In genomic region chr3:157232723-157233122, GRCm38 (mm10) we compare ENCODE assay signal across 9 mouse cellular contexts.
DNase-seq lines count a peak whose midpoint lies in the region; ATAC-seq and TF ChIP-seq lines count a peak whose summit lies in the region.
"Had no signal": no experiment of that assay in that cellular context is flagged by ENCODE, and none has a peak within 500 bp of the region (broad histone marks: within the 10 kb centered on the region; RNA-seq: fewer than 3 reads in every experiment).

No protein-coding gene starts in this region.

- peaks cover 0 to 6% of the 10 kb centered on the region in 2 experiments; a peak in 2 of 4 replicates for H3K4me1 ChIP-seq in CH12.LX (ENCODE audit: control insufficient read depth in 1 of 2, insufficient read depth in 2 of 2)
- no peaks in the 10 kb centered on the region; the same call in 1 of the 2 replicates for H3K4me1 ChIP-seq in neural tube, embryonic 15.5 days
- H3K4me1 ChIP-seq: neural tube, embryonic 13.5 days had no signal

- peak overlapping the region; percentile 85; the same call in 1 of the 2 replicates for H3K4me2 ChIP-seq in CH12.LX (ENCODE audit: insufficient read depth, low read depth, poor library complexity, severe bottlenecking)
- no peak overlapping the region for H3K4me2 ChIP-seq in neural tube, embryonic 15.5 days
- H3K4me2 ChIP-seq: neural tube, embryonic 13.5 days had no signal

- dilution Hi-C loops in CH12.LX (cut with MboI; ENCODE audit: extremely low pct_ligation_motif_present, extremely low pct_unique_long_range_greater_than_20kb, low sequenced_read_pairs): no loop called here

- peaks cover 4% of the 10 kb centered on the region for H3K27me3 ChIP-seq in CH12.LX (replicated peaks)
- no peaks in the 10 kb centered on the region for H3K27me3 ChIP-seq in neural tube, embryonic 15.5 days (replicated peaks)
- H3K27me3 ChIP-seq: neural tube, embryonic 13.5 days had no signal

- no peak overlapping the region for H3K27ac ChIP-seq in CH12.LX (ENCODE audit: insufficient read depth, low read depth)
- no peak overlapping the region for H3K27ac ChIP-seq in neural tube, embryonic 15.5 days (replicated peaks)
- H3K27ac ChIP-seq: neural tube, embryonic 13.5 days had no signal

- intact Hi-C loops in gastrocnemius, postnatal 36 days (cut with DNase I): loop anchor here (10.0 kb wide), 1 partner anchor 222 kb away; no protein-coding TSS in a partner anchor

- no peak overlapping the region for H3K4me3 ChIP-seq in CH12.LX (replicated peaks in 1 of 3; ENCODE audit: low read depth in 2 of 3, low read length in 2 of 3, poor library complexity in 1 of 3)
- no peak overlapping the region for H3K4me3 ChIP-seq in neural tube, embryonic 15.5 days (replicated peaks)
- H3K4me3 ChIP-seq: neural tube, embryonic 13.5 days had no signal

- TF ChIP-seq RAD21 in CH12.LX (IDR thresholded peaks at IDR 0.05; ENCODE audit: low read depth, low read length): peak; percentile 88

- no peaks in the 10 kb centered on the region; the same call in 1 of the 2 replicates for H3K79me2 ChIP-seq in CH12.LX (replicated peaks; ENCODE audit: control insufficient read depth, extremely low read depth, insufficient read depth, poor library complexity, severe bottlenecking)

- H3K36me3 ChIP-seq in CH12.LX (replicated peaks in 1 of 2; ENCODE audit: control insufficient read depth in 1 of 2, insufficient read depth in 1 of 2, low read length in 1 of 2): no peaks in the 10 kb centered on the region
- no peaks in the 10 kb centered on the region for H3K36me3 ChIP-seq in neural tube, embryonic 15.5 days
- H3K36me3 ChIP-seq: neural tube, embryonic 13.5 days had no signal

- in situ Hi-C loops in CH12.LX (cut with MboI; ENCODE audit: low pct_ligation_motif_present, low pct_unique_long_range_greater_than_20kb, low sequenced_read_pairs): loop anchor here (5.0 to 10.0 kb wide), 2 partner anchors 212 to 285 kb away; no protein-coding TSS in a partner anchor

- no peak for TF ChIP-seq POLR2A in CH12.LX (IDR thresholded peaks at IDR 0.05; ENCODE audit: low read depth, low read length)

- H3K9me3 ChIP-seq in CH12.LX (replicated peaks; ENCODE audit: low read length): no peaks in the 10 kb centered on the region
- H3K9me3 ChIP-seq in neural tube, embryonic 15.5 days (replicated peaks): no peaks in the 10 kb centered on the region
- H3K9me3 ChIP-seq: neural tube, embryonic 13.5 days had no signal

- no peak for DNase-seq in frontal cortex, postnatal 14 days (ENCODE audit: low spot score in 2 of 2)
- peak; percentile 71 for DNase-seq in CH12.LX (ENCODE audit: extremely low read depth)
- DNase-seq in cerebellum, postnatal 10 days: peak; percentile 62 to 66
- DNase-seq in layer of hippocampus, postnatal 14 days (ENCODE audit: low spot score in 2 of 2): peak; percentile 33 to 59
- no peak for DNase-seq in gastrocnemius, postnatal 36 days

- ATAC-seq in frontal cortex, adult (ENCODE audit: low TSS enrichment): peak; percentile 85
- ATAC-seq in granulocyte monocyte progenitor cell, adult 5-6 weeks (replicated peaks; ENCODE audit: poor library complexity, severe bottlenecking): peak; percentile 73
- ATAC-seq in neural tube, embryonic 15.5 days (ENCODE audit: low FRiP score): peak; percentile 47; the same call in 1 of the 2 replicates

- no peak for TF ChIP-seq EP300 in CH12.LX (IDR thresholded peaks at IDR 0.05; ENCODE audit: low read length)

- WGBS in neural tube, embryonic 15.5 days: 38% methylated on average over 5 of the region's 5 CpGs

- H3K9ac ChIP-seq in CH12.LX (ENCODE audit: insufficient read depth, low read depth): no peak overlapping the region
- no peak overlapping the region for H3K9ac ChIP-seq in neural tube, embryonic 15.5 days (replicated peaks)
- H3K9ac ChIP-seq: neural tube, embryonic 13.5 days had no signal

- TF ChIP-seq CTCF in CH12.LX (conservative IDR thresholded peaks at IDR 0.05 in 1 of 2, IDR thresholded peaks at IDR 0.05 in 1 of 2; ENCODE audit: low read depth in 2 of 2, low read length in 2 of 2): peak; percentile 65 to 93

TF ChIP-seq in CH12.LX, 34 proteins besides CTCF, POLR2A, EP300 and RAD21:
- TF ChIP-seq NELFE (IDR thresholded peaks at IDR 0.05; ENCODE audit: low read depth, low read length) (0 out of 2 replicates have a peak, but pooled peaks have one; percentile 36), E2F4 (IDR thresholded peaks at IDR 0.05; ENCODE audit: insufficient replicate concordance, low read depth, low read length) (no peak), IRF4 (IDR thresholded peaks at IDR 0.05; ENCODE audit: low read depth, low read length) (0 out of 2 replicates have a peak, but pooled peaks have one; percentile 21), USF1 (IDR thresholded peaks at IDR 0.05; ENCODE audit: low read depth, low read length) (no peak), CHD2 (IDR thresholded peaks at IDR 0.05; ENCODE audit: low read length) (no peak), MAZ (IDR thresholded peaks at IDR 0.05; ENCODE audit: low read depth, low read length) (no peak), MAFK (IDR thresholded peaks at IDR 0.05; ENCODE audit: insufficient replicate concordance, low read length) (no peak), SMC3 (IDR thresholded peaks at IDR 0.05; ENCODE audit: low read depth, low read length) (peak; percentile 96), MYC (IDR thresholded peaks at IDR 0.05; ENCODE audit: low read depth, low read length) (0 out of 2 replicates have a peak, but pooled peaks have one; percentile 28), ZC3H11A (IDR thresholded peaks at IDR 0.05; ENCODE audit: low read depth, low read length) (peak; percentile 58)

Comparison
In these comparisons a context has a peak if more than half of its experiments do, and no peak if none do; other contexts are left out.
1. DNase-seq: peak in CH12.LX (single experiment), cerebellum, postnatal 10 days (2 of 2) and layer of hippocampus, postnatal 14 days (2 of 2); none in frontal cortex, postnatal 14 days (0 of 2) and gastrocnemius, postnatal 36 days (0 of 2).
2. Peak in every context shown above with its lines, with median percentiles within 50 percentile points of each other: ATAC-seq.